Mouse (Mus musculus) ES-Bruce4 (cell line): ENCODE measurements around the gene Mad1l1. TPM values are rescaled to one million over a fixed set of nuclear protein-coding genes. Genes with fewer than 3 reads are reported as not detected.

Source experiments
- H3K27ac ChIP-seq: 2 replicates; pipeline ENCODE4 v1.5.1; 2012; ENCODE audit warnings: low read length, inconsistent platforms; ENCODE audit not compliant: insufficient read depth
- H3K27me3 ChIP-seq: 2 replicates; pipeline ENCODE4 v1.6.1; 2012; ENCODE audit warnings: mild to moderate bottlenecking, low read length, inconsistent platforms; ENCODE audit not compliant: control insufficient read depth, poor library complexity, insufficient read depth, severe bottlenecking
- H3K36me3 ChIP-seq: 2 replicates; pipeline ENCODE4 v1.6.1; 2012; ENCODE audit warnings: inconsistent platforms, mild to moderate bottlenecking, low read length, moderate library complexity; ENCODE audit not compliant: control insufficient read depth, poor library complexity, insufficient read depth, severe bottlenecking
- H3K4me1 ChIP-seq: one replicate; pipeline ENCODE4 v1.8.1; 2011; ENCODE audit warnings: low read length; ENCODE audit not compliant: control insufficient read depth, insufficient read depth
- H3K4me3 ChIP-seq: 2 replicates; pipeline ENCODE4 v1.5.1; 2011; ENCODE audit warnings: low read depth, mild to moderate bottlenecking, low read length
- H3K9ac ChIP-seq: 2 replicates; pipeline ENCODE4 v1.6.1; 2012; ENCODE audit warnings: low read depth, mild to moderate bottlenecking, inconsistent platforms; ENCODE audit not compliant: poor library complexity, severe bottlenecking
- H3K9me3 ChIP-seq: replicated peaks from 2 replicates; pipeline ENCODE4 v1.6.1; 2012; ENCODE audit warnings: mild to moderate bottlenecking, low read length, inconsistent platforms; ENCODE audit not compliant: control insufficient read depth, poor library complexity, insufficient read depth, severe bottlenecking
- CTCF ChIP-seq: IDR thresholded peaks from one replicate; pipeline ENCODE4 v1.8.1; 2011; ENCODE audit warnings: low read depth, low read length
- EP300 ChIP-seq: IDR thresholded peaks from 2 replicates; pipeline ENCODE4 v1.6.1; 2011; ENCODE audit warnings: low read depth, low read length; ENCODE audit not compliant: insufficient read depth
- POLR2A ChIP-seq: IDR thresholded peaks from one replicate; pipeline ENCODE4 v1.8.1; 2011; ENCODE audit warnings: low read length; ENCODE audit not compliant: insufficient read depth
- polyA plus RNA-seq: library from polyadenylated mRNA; stranded (reverse); fragments of >200 nt; gene quantifications from 2 replicates; pipeline ENCODE4 v1.2.4, GENCODE M21; 2011; ENCODE audit warnings: low read depth; ENCODE audit not compliant: missing spikeins, insufficient read depth, insufficient read length

Gene Mad1l1
- polyA plus RNA-seq, 1 experiment: 25.4 TPM

GRCm38 (mm10) chr5:140256685-140257084 lies 64.7 kb downstream of the Mad1l1 start:
- no peaks in the 10 kb centered on the region for H3K4me1 ChIP-seq
- no peak overlapping the region for H3K27ac ChIP-seq
- no peak for TF ChIP-seq EP300
- TF ChIP-seq CTCF: no peak
- TF ChIP-seq POLR2A: no peak
- H3K9me3 ChIP-seq: no peaks in the 10 kb centered on the region
- no peaks in the 10 kb centered on the region for H3K27me3 ChIP-seq
- no peaks in the 10 kb centered on the region for H3K36me3 ChIP-seq
- no peak overlapping the region for H3K4me3 ChIP-seq
- H3K9ac ChIP-seq: no peak overlapping the region

GRCm38 (mm10) chr5:140255265-140255664 lies 66.1 kb downstream of the Mad1l1 start:
- Histone ChIP-seq H3K27ac (no peak overlapping the region), H3K9ac (no peak overlapping the region), H3K9me3 (no peaks in the 10 kb centered on the region), H3K4me3 (no peak overlapping the region), H3K36me3 (no peaks in the 10 kb centered on the region), H3K4me1 (no peaks in the 10 kb centered on the region), H3K27me3 (no peaks in the 10 kb centered on the region)
- TF ChIP-seq POLR2A (no peak), EP300 (no peak), CTCF (no peak)

GRCm38 (mm10) chr5:140254656-140255055 lies 66.7 kb downstream of the Mad1l1 start:
- TF ChIP-seq POLR2A (no peak), EP300 (no peak), CTCF (no peak)
- no peaks in the 10 kb centered on the region for H3K27me3 ChIP-seq
- no peaks in the 10 kb centered on the region for H3K36me3 ChIP-seq
- no peak overlapping the region for H3K9ac ChIP-seq
- H3K27ac ChIP-seq: no peak overlapping the region
- H3K9me3 ChIP-seq: no peaks in the 10 kb centered on the region
- no peaks in the 10 kb centered on the region for H3K4me1 ChIP-seq
- no peak overlapping the region for H3K4me3 ChIP-seq

- Histone ChIP-seq H3K27me3 (no peaks in the 10 kb centered on the region), H3K4me1 (no peaks in the 10 kb centered on the region), H3K9me3 (no peaks in the 10 kb centered on the region), H3K4me3 (no peak overlapping the region), H3K27ac (no peak overlapping the region), H3K9ac (no peak overlapping the region), H3K36me3 (no peaks in the 10 kb centered on the region)
- TF ChIP-seq CTCF: no peak
- TF ChIP-seq EP300: no peak
- TF ChIP-seq POLR2A: no peak
Measured at GRCm38 (mm10) chr5:140251989-140252388, 69.4 kb downstream of the Mad1l1 start.

- H3K27ac ChIP-seq: no peak overlapping the region
- H3K9me3 ChIP-seq: no peaks in the 10 kb centered on the region
- TF ChIP-seq EP300: no peak
- TF ChIP-seq POLR2A: no peak
- TF ChIP-seq CTCF: no peak
- H3K4me3 ChIP-seq: no peak overlapping the region
- no peaks in the 10 kb centered on the region for H3K27me3 ChIP-seq
- H3K9ac ChIP-seq: no peak overlapping the region
- no peaks in the 10 kb centered on the region for H3K36me3 ChIP-seq
- H3K4me1 ChIP-seq: no peaks in the 10 kb centered on the region
Measured at GRCm38 (mm10) chr5:140250370-140250769, 71.0 kb downstream of the Mad1l1 start.

GRCm38 (mm10) chr5:140249359-140250062 lies 71.8 kb downstream of the Mad1l1 start:
- Histone ChIP-seq H3K4me1 (no peaks in the 10 kb centered on the region), H3K9ac (no peak overlapping the region), H3K36me3 (no peaks in the 10 kb centered on the region), H3K27me3 (no peaks in the 10 kb centered on the region), H3K27ac (no peak overlapping the region), H3K4me3 (no peak overlapping the region), H3K9me3 (no peaks in the 10 kb centered on the region)
- TF ChIP-seq CTCF (no peak), EP300 (no peak), POLR2A (no peak)
